Mouse (Mus musculus) midbrain, embryonic 11.5 days (tissue): ENCODE data around the gene Cpn2. TPM values are rescaled to one million over a fixed set of nuclear protein-coding genes. Genes with fewer than 3 reads are reported as not detected.

Experiments used
- ATAC-seq: fragments of 200-750 bp; cut with Nextera tagmentation; 2 replicates; pipeline ENCODE4 v1.8.0; 2017; ENCODE audit warnings: moderate TSS enrichment, moderate library complexity; ENCODE audit not compliant: low FRiP score
- DNase-seq: peaks from one replicate; pipeline ENCODE4 v3.0.0; 2015; ENCODE audit warnings: low spot score; ENCODE audit errors: missing footprints
- H3K27ac ChIP-seq: fragments of 300-500 bp; sonication (generic); 2 replicates; pipeline ENCODE4 v1.5.1; 2014; ENCODE audit warnings: low read depth, low read length
- H3K27me3 ChIP-seq: fragments of 300-500 bp; sonication (generic); 2 replicates; pipeline ENCODE4 v1.6.1; 2014; ENCODE audit warnings: mild to moderate bottlenecking, low read length, moderate library complexity, mixed read lengths; ENCODE audit not compliant: control insufficient read depth, insufficient read depth
- H3K36me3 ChIP-seq: fragments of 300-500 bp; sonication (generic); 2 replicates; pipeline ENCODE4 v1.6.1; 2014; ENCODE audit warnings: mild to moderate bottlenecking, low read length, moderate library complexity, mixed read lengths; ENCODE audit not compliant: control insufficient read depth, insufficient read depth
- H3K4me1 ChIP-seq: fragments of 300-500 bp; sonication (generic); 2 replicates; pipeline ENCODE4 v1.6.1; 2014; ENCODE audit warnings: low read length; ENCODE audit not compliant: control insufficient read depth, insufficient read depth
- H3K4me2 ChIP-seq: fragments of 300-500 bp; sonication (generic); 2 replicates; pipeline ENCODE4 v1.6.1; 2014; ENCODE audit warnings: mild to moderate bottlenecking, moderate library complexity
- H3K4me3 ChIP-seq: fragments of 300-500 bp; sonication (generic); 2 replicates; pipeline ENCODE4 v1.5.1; 2014; ENCODE audit warnings: low read depth, low read length
- H3K9ac ChIP-seq: fragments of 300-500 bp; sonication (generic); 2 replicates; pipeline ENCODE4 v1.6.1; 2014; ENCODE audit warnings: low read length
- H3K9me3 ChIP-seq: fragments of 300-500 bp; sonication (generic); 2 replicates; pipeline ENCODE4 v1.6.1; 2016; ENCODE audit warnings: low read length; ENCODE audit not compliant: control insufficient read depth
- WGBS: fragments of 180-500 bp; shearing (Covaris S2); extraction: QIAGEN DNeasy Blood & Tissue Kit; methylation state at CpG from one replicate; pipeline ENCODE4 v1.1.7; 2014; 5-methylcytosine and 5-hydroxymethylcytosine counted together
- polyA plus RNA-seq: library from polyadenylated mRNA; unstranded; fragments of >200 nt; fragmentation: Nextera tagmentation; extraction: Ambion mirVana; gene quantifications from 2 replicates; pipeline ENCODE4 v1.2.1, GENCODE M21; 2014

Cpn2 gene
- polyA plus RNA-seq, 1 experiment from 2014 or later = not detected

GRCm38 (mm10) chr16:30257718-30258117, 9.6 kb downstream of the Cpn2 start:
- H3K9ac ChIP-seq = no peak overlapping the region
- 79% methylated on average over 9 of the region's 9 CpGs for WGBS
- no peaks in the 10 kb centered on the region for H3K9me3 ChIP-seq
- ATAC-seq (no peak), DNase-seq (no peak)
- H3K4me1 ChIP-seq = no peaks in the 10 kb centered on the region
- no peak overlapping the region for H3K4me3 ChIP-seq
- H3K36me3 ChIP-seq = no peaks in the 10 kb centered on the region
- H3K4me2 ChIP-seq = no peak overlapping the region
- no peaks in the 10 kb centered on the region for H3K27me3 ChIP-seq
- H3K27ac ChIP-seq = no peak overlapping the region

- Histone ChIP-seq H3K4me3 (no peak overlapping the region), H3K36me3 (no peaks in the 10 kb centered on the region), H3K9ac (no peak overlapping the region), H3K27ac (no peak overlapping the region), H3K4me2 (no peak overlapping the region), H3K27me3 (peaks cover 3% of the 10 kb centered on the region; the same call in 1 of the 2 replicates), H3K9me3 (no peaks in the 10 kb centered on the region), H3K4me1 (peaks cover 3% of the 10 kb centered on the region)
- WGBS = 72% methylated on average over 7 of the region's 7 CpGs
- ATAC-seq (no peak), DNase-seq (no peak)
These were observed 12.2 kb downstream of the Cpn2 start for GRCm38 (mm10) chr16:30255061-30255460.

GRCm38 (mm10) chr16:30253900-30254299, 13.4 kb downstream of the Cpn2 start:
- WGBS = 74% methylated on average over 9 of the region's 9 CpGs
- no peak overlapping the region for H3K4me3 ChIP-seq
- no peak for ATAC-seq
- peaks cover 3% of the 10 kb centered on the region; the same call in 1 of the 2 replicates for H3K27me3 ChIP-seq
- no peak overlapping the region for H3K27ac ChIP-seq
- H3K9ac ChIP-seq = no peak overlapping the region
- DNase-seq = no peak
- H3K4me1 ChIP-seq = peaks cover 3% of the 10 kb centered on the region
- H3K36me3 ChIP-seq = no peaks in the 10 kb centered on the region
- no peaks in the 10 kb centered on the region for H3K9me3 ChIP-seq
- no peak overlapping the region for H3K4me2 ChIP-seq

- no peak for DNase-seq
- no peak overlapping the region for H3K27ac ChIP-seq
- WGBS = 82% methylated on average over 4 of the region's 4 CpGs
- peaks cover 3% of the 10 kb centered on the region for H3K4me1 ChIP-seq
- H3K4me2 ChIP-seq = no peak overlapping the region
- H3K27me3 ChIP-seq = peaks cover 3% of the 10 kb centered on the region; the same call in 1 of the 2 replicates
- no peak overlapping the region for H3K4me3 ChIP-seq
- H3K36me3 ChIP-seq = no peaks in the 10 kb centered on the region
- H3K9me3 ChIP-seq = no peaks in the 10 kb centered on the region
- H3K9ac ChIP-seq = no peak overlapping the region
- ATAC-seq = no peak
These were observed 13.9 kb downstream of the Cpn2 start for GRCm38 (mm10) chr16:30253374-30253773.

- Histone ChIP-seq H3K27me3 (peaks cover 3% of the 10 kb centered on the region; the same call in 1 of the 2 replicates), H3K27ac (no peak overlapping the region), H3K4me3 (no peak overlapping the region), H3K9me3 (no peaks in the 10 kb centered on the region), H3K36me3 (no peaks in the 10 kb centered on the region), H3K4me1 (peaks cover 3% of the 10 kb centered on the region), H3K9ac (no peak overlapping the region), H3K4me2 (peak overlapping the region; percentile 16)
- 3% methylated on average over 21 of the region's 21 CpGs for WGBS
- DNase-seq (peak; percentile 96), ATAC-seq (peak; percentile 78; the same call in 1 of the 2 replicates)
These were observed 15.3 kb downstream of the Cpn2 start for GRCm38 (mm10) chr16:30252003-30252418.

- H3K9ac ChIP-seq = no peak overlapping the region
- peaks cover 2% of the 10 kb centered on the region; the same call in 1 of the 2 replicates for H3K27me3 ChIP-seq
- no peaks in the 10 kb centered on the region for H3K36me3 ChIP-seq
- no peak overlapping the region for H3K4me3 ChIP-seq
- no peaks in the 10 kb centered on the region for H3K4me1 ChIP-seq
- DNase-seq (no peak), ATAC-seq (no peak)
- no peaks in the 10 kb centered on the region for H3K9me3 ChIP-seq
- no peak overlapping the region for H3K27ac ChIP-seq
- no peak overlapping the region for H3K4me2 ChIP-seq
- 82% methylated on average over 12 of the region's 12 CpGs for WGBS
These were observed 23.1 kb downstream of the Cpn2 start for GRCm38 (mm10) chr16:30244037-30244700.

GRCm38 (mm10) chr16:30241623-30242022, 25.7 kb downstream of the Cpn2 start:
- Histone ChIP-seq H3K9ac (no peak overlapping the region), H3K27me3 (peaks cover 14% of the 10 kb centered on the region), H3K4me3 (no peak overlapping the region), H3K4me1 (no peaks in the 10 kb centered on the region), H3K9me3 (no peaks in the 10 kb centered on the region), H3K36me3 (no peaks in the 10 kb centered on the region), H3K4me2 (no peak overlapping the region), H3K27ac (no peak overlapping the region)
- DNase-seq = no peak
- ATAC-seq = no peak
- 32% methylated on average over 2 of the region's 2 CpGs for WGBS

- peaks cover 2% of the 10 kb centered on the region; the same call in 1 of the 2 replicates for H3K4me1 ChIP-seq
- no peak overlapping the region for H3K4me3 ChIP-seq
- H3K36me3 ChIP-seq = no peaks in the 10 kb centered on the region
- ATAC-seq = no peak
- 79% methylated on average over 6 of the region's 6 CpGs for WGBS
- H3K27me3 ChIP-seq = peaks cover 33% of the 10 kb centered on the region
- H3K9me3 ChIP-seq = no peaks in the 10 kb centered on the region
- no peak overlapping the region for H3K27ac ChIP-seq
- no peak for DNase-seq
- no peak overlapping the region for H3K4me2 ChIP-seq
- H3K9ac ChIP-seq = no peak overlapping the region
These were observed 28.5 kb downstream of the Cpn2 start for GRCm38 (mm10) chr16:30238791-30239190.

GRCm38 (mm10) chr16:30236091-30236699, 31.1 kb downstream of the Cpn2 start:
- Histone ChIP-seq H3K9me3 (no peaks in the 10 kb centered on the region), H3K4me2 (peak overlapping the region; percentile 52), H3K4me1 (peaks cover 2% of the 10 kb centered on the region; the same call in 1 of the 2 replicates), H3K4me3 (peak overlapping the region; percentile 25), H3K9ac (no peak overlapping the region; the same call in 1 of the 2 replicates), H3K36me3 (no peaks in the 10 kb centered on the region), H3K27me3 (peaks cover 46% of the 10 kb centered on the region), H3K27ac (no peak overlapping the region)
- 2% methylated on average over 33 of the region's 33 CpGs for WGBS
- ATAC-seq (peak; percentile 86), DNase-seq (peak; percentile 99)
